Mouse (Mus musculus) heart, postnatal 0 days (tissue): ENCODE measurements around the gene Il10rb. TPM values are rescaled to one million over a fixed set of nuclear protein-coding genes. Genes with fewer than 3 reads are reported as not detected.

Experiments used
- ATAC-seq: fragments of 200-750 bp; cut with Nextera tagmentation; 2 replicates; pipeline ENCODE4 v1.8.0; 2017; ENCODE audit warnings: low read depth, moderate number of reproducible peaks, moderate library complexity; ENCODE audit not compliant: insufficient read depth
- DNase-seq: peaks from one replicate; pipeline ENCODE4 v3.0.0-alpha.2; 2016; ENCODE audit warnings: low spot score
- H3K27ac ChIP-seq: fragments of 300-500 bp; sonication (generic); 2 replicates; pipeline ENCODE4 v1.5.1; 2014; ENCODE audit warnings: low read depth, mild to moderate bottlenecking
- H3K27me3 ChIP-seq: fragments of 300-500 bp; sonication (generic); 2 replicates; pipeline ENCODE4 v1.6.1; 2014; ENCODE audit warnings: low read length, mixed read lengths; ENCODE audit not compliant: control insufficient read depth, insufficient read depth
- H3K36me3 ChIP-seq: fragments of 300-500 bp; sonication (generic); replicated peaks from 2 replicates; pipeline ENCODE4 v1.6.1; 2014; ENCODE audit warnings: low read length, mixed read lengths; ENCODE audit not compliant: control insufficient read depth, insufficient read depth
- H3K4me1 ChIP-seq: fragments of 300-500 bp; sonication (generic); 2 replicates; pipeline ENCODE4 v1.6.1; 2014; ENCODE audit warnings: antibody characterized with exemption; ENCODE audit not compliant: control insufficient read depth, insufficient read depth
- H3K4me2 ChIP-seq: fragments of 300-500 bp; sonication (generic); 2 replicates; pipeline ENCODE4 v1.6.1; 2014; ENCODE audit warnings: low read depth, mild to moderate bottlenecking, low read length, moderate library complexity
- H3K4me3 ChIP-seq: fragments of 300-500 bp; sonication (generic); 2 replicates; pipeline ENCODE4 v1.5.1; 2014; ENCODE audit warnings: low read depth, low read length
- H3K9ac ChIP-seq: fragments of 300-500 bp; sonication (generic); replicated peaks from 2 replicates; pipeline ENCODE4 v1.6.1; 2014; ENCODE audit warnings: low read depth, low read length, mixed read lengths
- H3K9me3 ChIP-seq: fragments of 300-500 bp; sonication (generic); replicated peaks from 2 replicates; pipeline ENCODE4 v1.6.1; 2016; ENCODE audit warnings: low read length; ENCODE audit not compliant: control insufficient read depth
- CTCF ChIP-seq: IDR thresholded peaks from 2 replicates; pipeline ENCODE4 v1.5.1; 2016; ENCODE audit warnings: antibody characterized with exemption, control low read depth, low read depth
- EP300 ChIP-seq: IDR thresholded peaks from 2 replicates; pipeline ENCODE4 v1.6.1; 2016; ENCODE audit warnings: antibody characterized with exemption, low read depth
- WGBS: fragments of 180-500 bp; shearing (Covaris S2); extraction: QIAGEN DNeasy Blood & Tissue Kit; methylation state at CpG from one replicate; pipeline ENCODE4 v1.1.7; 2014; 5-methylcytosine and 5-hydroxymethylcytosine counted together
- polyA plus RNA-seq: library from polyadenylated mRNA; unstranded; fragments of >200 nt; fragmentation: Nextera tagmentation; extraction: Ambion mirVana; gene quantifications from 2 replicates; pipeline ENCODE4 v1.2.1, GENCODE M21; 2015
- total RNA-seq: library from RNA; depleted of rRNA; stranded (reverse); fragments of >200 nt; gene quantifications from 2 replicates; pipeline ENCODE4 v1.2.3, GENCODE M21; 2014; ENCODE audit warnings: low replicate concordance

The Il10rb gene
- total and polyA plus RNA-seq, 2 experiments from 2014 or later: 63.3 to 89.0 TPM

DNA sequence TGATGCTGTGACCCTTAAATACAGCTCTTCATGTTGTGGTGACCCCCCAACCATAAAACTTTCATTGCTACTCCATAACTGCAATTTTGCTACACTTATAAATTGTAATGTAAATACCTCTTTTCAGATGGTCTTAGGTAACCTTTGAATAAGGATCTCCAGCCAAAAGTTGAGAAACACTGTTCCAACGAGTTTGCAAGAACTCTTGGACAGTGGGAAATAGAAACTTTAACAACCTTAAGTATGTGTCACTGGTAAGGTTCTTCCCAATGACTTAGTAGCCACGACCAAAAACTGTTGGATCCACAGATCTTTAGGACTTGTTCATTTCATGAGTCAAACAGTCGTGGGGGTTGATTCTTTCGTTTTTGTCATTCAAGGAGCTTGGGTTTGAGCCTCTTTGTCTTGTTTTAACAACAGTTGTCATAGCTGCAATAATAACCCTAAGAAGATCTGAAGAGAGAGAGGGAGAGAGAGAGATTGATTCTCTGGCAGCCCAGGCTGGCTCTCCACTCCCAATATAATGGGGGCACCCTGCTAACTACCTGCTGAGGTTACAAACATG lies 58.0 kb downstream of the Il10rb start:
- ATAC-seq: no peak
- TF ChIP-seq EP300 (no peak), CTCF (no peak)
- WGBS: 86% methylated on average over 4 of the region's 4 CpGs
- Histone ChIP-seq H3K27ac (peak overlapping the region; percentile 87), H3K27me3 (no peaks in the 10 kb centered on the region), H3K9me3 (no peaks in the 10 kb centered on the region), H3K9ac (peak overlapping the region; percentile 54), H3K36me3 (no peaks in the 10 kb centered on the region), H3K4me3 (peak overlapping the region; percentile 56), H3K4me1 (peaks cover 19% of the 10 kb centered on the region), H3K4me2 (peak overlapping the region; percentile 87)
- DNase-seq: no peak

DNA sequence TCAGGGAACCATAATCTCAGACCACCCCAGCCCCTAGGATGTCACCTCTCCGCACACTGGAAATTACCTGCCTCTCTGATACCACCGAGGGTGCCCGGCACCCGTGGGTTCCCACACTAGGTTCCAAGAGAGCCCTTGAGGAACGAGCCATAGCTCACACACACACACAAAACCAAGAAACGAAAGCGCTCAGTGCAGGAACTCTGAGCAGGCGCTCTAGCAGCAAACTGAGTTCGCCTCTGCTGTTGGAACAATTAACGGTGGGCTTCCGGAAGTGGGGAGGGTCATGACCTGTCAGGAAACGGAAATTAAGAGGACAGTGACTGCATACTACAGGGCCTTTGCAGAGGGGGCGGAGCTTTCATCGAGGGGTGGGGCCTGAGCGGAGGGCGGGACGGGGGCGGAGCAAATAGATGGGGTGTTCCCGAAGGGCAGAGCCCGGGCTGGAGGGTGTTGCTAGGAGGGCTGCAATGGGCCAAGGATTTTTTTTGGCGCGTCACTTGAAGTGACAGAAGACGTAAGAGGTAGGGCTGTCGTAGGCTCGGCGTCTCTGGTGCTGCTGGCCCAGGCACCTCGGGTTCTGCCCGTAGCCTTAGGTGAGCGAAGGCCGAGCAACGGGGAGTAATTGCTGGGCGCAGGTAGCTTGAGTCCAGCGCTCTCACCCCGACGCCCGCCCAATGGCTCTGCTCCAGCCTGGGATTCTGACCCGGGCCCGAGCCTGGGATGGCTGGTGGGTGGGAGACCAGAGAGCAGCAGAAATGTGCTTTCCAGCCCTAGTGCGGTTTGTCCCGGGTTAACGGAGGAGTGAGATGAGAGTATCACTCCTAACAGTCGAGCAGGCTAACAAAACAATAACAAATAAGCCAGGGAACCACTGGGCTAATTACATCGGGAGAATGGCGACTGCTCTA lies 58.9 kb downstream of the Il10rb start:
- TF ChIP-seq CTCF: no peak
- peak; percentile 79 for TF ChIP-seq EP300
- H3K9me3 ChIP-seq: no peaks in the 10 kb centered on the region
- peak overlapping the region; percentile 56 for H3K4me3 ChIP-seq
- H3K9ac ChIP-seq: peak overlapping the region; percentile 54
- WGBS: 1% methylated on average over 44 of the region's 44 CpGs
- peak overlapping the region; percentile 87 for H3K27ac ChIP-seq
- H3K4me1 ChIP-seq: peaks cover 15% of the 10 kb centered on the region
- ATAC-seq (peak; percentile 93), DNase-seq (peak; percentile 93)
- H3K27me3 ChIP-seq: no peaks in the 10 kb centered on the region
- peak overlapping the region; percentile 87 for H3K4me2 ChIP-seq
- no peaks in the 10 kb centered on the region for H3K36me3 ChIP-seq

DNA sequence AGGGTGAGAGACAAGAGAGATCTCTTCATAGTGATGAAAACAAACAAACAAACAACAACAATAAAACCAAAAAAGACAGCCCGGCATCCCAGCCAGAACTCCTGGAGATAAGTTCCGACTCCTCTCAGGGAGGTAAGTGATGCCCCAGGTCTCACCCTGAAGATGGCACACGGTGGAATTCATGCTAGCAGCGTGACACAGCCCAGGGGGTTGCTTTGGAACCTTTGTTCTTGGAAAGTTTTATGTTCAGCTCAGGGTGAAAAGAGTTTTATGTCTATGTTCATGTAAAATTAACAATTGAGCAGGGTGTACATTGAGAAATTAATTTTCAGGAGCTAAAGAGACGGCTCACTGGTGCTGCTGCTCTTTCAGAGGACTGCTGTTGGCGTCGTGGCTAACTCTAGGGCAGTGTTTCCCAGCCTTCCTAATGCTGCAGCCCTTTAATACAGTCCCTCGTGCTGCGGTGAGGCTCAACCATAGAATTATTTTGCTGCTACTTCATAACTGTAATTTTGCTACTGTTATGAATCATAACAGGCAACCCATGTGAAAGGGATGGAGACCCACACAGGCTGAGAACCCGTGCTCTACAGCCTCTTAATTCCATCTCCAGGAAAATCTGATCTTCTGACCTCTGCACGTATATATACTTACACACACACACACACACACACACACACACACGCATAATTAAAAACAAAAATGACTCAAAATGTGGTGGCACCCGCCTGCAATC lies 59.7 kb downstream of the Il10rb start:
- peak overlapping the region; percentile 87 for H3K27ac ChIP-seq
- H3K9ac ChIP-seq: peak overlapping the region; percentile 54
- no peaks in the 10 kb centered on the region for H3K9me3 ChIP-seq
- ATAC-seq (no peak), DNase-seq (no peak)
- no peaks in the 10 kb centered on the region for H3K27me3 ChIP-seq
- H3K4me1 ChIP-seq: peaks cover 15% of the 10 kb centered on the region
- H3K36me3 ChIP-seq: no peaks in the 10 kb centered on the region
- H3K4me2 ChIP-seq: peak overlapping the region; percentile 87
- 47% methylated on average over 13 of the region's 13 CpGs for WGBS
- H3K4me3 ChIP-seq: peak overlapping the region; percentile 56
- no peak for TF ChIP-seq EP300
- no peak for TF ChIP-seq CTCF

DNA sequence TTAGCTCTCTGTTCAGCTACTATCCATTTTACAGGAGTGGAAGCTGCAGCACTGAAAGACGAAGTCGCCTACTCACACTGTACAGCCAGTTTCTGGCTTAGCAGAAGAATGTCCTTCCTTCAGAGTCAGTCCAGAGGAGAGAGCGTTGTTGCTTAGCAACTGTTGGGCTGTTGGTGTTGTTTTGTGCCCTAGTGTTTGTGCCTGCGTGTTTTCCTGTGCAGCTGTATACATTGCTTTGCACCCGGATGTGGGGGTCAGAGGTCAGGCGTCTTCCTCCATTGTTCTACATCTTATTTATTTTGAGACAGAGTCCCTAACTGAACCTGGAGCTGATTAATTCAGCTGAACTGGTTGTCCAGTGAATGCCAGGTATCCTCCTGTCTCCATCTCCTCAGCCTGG lies 60.6 kb downstream of the Il10rb start:
- DNase-seq (peak; percentile 51), ATAC-seq (peak; percentile 42; the same call in 1 of the 2 replicates)
- Histone ChIP-seq H3K27me3 (no peaks in the 10 kb centered on the region), H3K9ac (no peak overlapping the region), H3K4me2 (no peak overlapping the region; the same call in 1 of the 2 replicates), H3K36me3 (no peaks in the 10 kb centered on the region), H3K27ac (peak overlapping the region; percentile 18; the same call in 1 of the 2 replicates), H3K9me3 (no peaks in the 10 kb centered on the region), H3K4me3 (no peak overlapping the region), H3K4me1 (peaks cover 15% of the 10 kb centered on the region)
- WGBS: 51% methylated on average over 6 of the region's 6 CpGs
- TF ChIP-seq CTCF (no peak), EP300 (peak; percentile 69; the same call in 1 of the 2 replicates)

DNA sequence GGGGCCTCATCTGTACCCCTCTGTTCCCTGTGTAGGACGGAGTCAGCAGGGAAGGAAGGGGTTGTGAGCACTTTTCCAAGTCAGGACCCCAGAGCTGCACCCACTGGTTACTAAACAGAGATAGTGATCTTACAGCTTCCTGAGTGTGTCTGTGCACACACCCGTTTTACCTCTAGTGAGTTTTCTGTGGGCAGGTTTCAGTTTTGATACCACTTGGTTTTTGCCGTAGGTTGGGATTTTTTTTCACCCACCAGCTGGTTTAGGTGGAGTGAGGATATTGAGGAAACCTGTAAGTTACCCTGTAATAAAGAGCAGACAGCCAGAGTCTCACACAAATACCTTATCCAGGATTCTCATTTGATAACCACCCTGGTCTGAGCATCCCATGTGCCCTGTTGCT lies 64.5 kb downstream of the Il10rb start:
- Histone ChIP-seq H3K27ac (no peak overlapping the region), H3K27me3 (no peaks in the 10 kb centered on the region), H3K9me3 (no peaks in the 10 kb centered on the region), H3K4me2 (no peak overlapping the region), H3K36me3 (no peaks in the 10 kb centered on the region), H3K4me1 (peaks cover 7% of the 10 kb centered on the region; the same call in 1 of the 2 replicates), H3K4me3 (no peak overlapping the region), H3K9ac (no peak overlapping the region)
- TF ChIP-seq EP300 (no peak), CTCF (no peak)
- ATAC-seq: no peak
- 68% methylated on average over 3 of the region's 3 CpGs for WGBS
- no peak for DNase-seq
